Mouse (Mus musculus) WW6 (cell line): ENCODE results near the gene Hspb8.
A peak's percentile ranks its signal among the peaks of the same experiment; 100 is the strongest.
"Not testable (repeated sequence)": the region's sequence is repeated elsewhere in the genome, so short reads cannot be mapped to it uniquely, and the experiment has no call there.

ENCODE experiments used
- DNase-seq: peaks from one replicate; pipeline ENCODE4 v3.0.0-alpha.2; 2013; ENCODE audit warnings: low read depth, low spot score

Gene Hspb8

GRCm38 (mm10) chr5:116434976-116435850, 12.5 kb upstream of the Hspb8 start:
- no peak for DNase-seq

- DNase-seq = no peak
These were observed 10.2 kb upstream of the Hspb8 start for GRCm38 (mm10) chr5:116432871-116433270.

- no peak for DNase-seq
These were observed 4.0 kb upstream of the Hspb8 start for GRCm38 (mm10) chr5:116426701-116427100.

- DNase-seq = not testable (repeated sequence)
These were observed 3.0 kb upstream of the Hspb8 start for GRCm38 (mm10) chr5:116425709-116426108.

- no peak for DNase-seq
These were observed 2.6 kb upstream of the Hspb8 start for GRCm38 (mm10) chr5:116425273-116425672.

- DNase-seq = no peak
These were observed 1.1 kb upstream of the Hspb8 start for GRCm38 (mm10) chr5:116423746-116424145.

GRCm38 (mm10) chr5:116421791-116422481, 728 bp downstream of the Hspb8 start:
- no peak for DNase-seq

GRCm38 (mm10) chr5:116420759-116421225, 1.9 kb downstream of the Hspb8 start:
- no peak for DNase-seq

GRCm38 (mm10) chr5:116420213-116420612, 2.5 kb downstream of the Hspb8 start:
- DNase-seq = no peak

- no peak for DNase-seq
These were observed 3.2 kb downstream of the Hspb8 start for GRCm38 (mm10) chr5:116419322-116420045.

GRCm38 (mm10) chr5:116416208-116416607, 6.5 kb downstream of the Hspb8 start:
- DNase-seq = no peak

- peak; percentile 80 for DNase-seq
These were observed 12.7 kb downstream of the Hspb8 start for GRCm38 (mm10) chr5:116409689-116410590.

GRCm38 (mm10) chr5:116408965-116409364, 13.7 kb downstream of the Hspb8 start:
- DNase-seq = no peak

GRCm38 (mm10) chr5:116407936-116408335, 14.7 kb downstream of the Hspb8 start:
- DNase-seq = no peak

GRCm38 (mm10) chr5:116407321-116407720, 15.3 kb downstream of the Hspb8 start:
- DNase-seq = no peak

- no peak for DNase-seq
These were observed 16.2 kb downstream of the Hspb8 start for GRCm38 (mm10) chr5:116406507-116406906.

- DNase-seq = no peak
These were observed 16.7 kb downstream of the Hspb8 start for GRCm38 (mm10) chr5:116405934-116406333.

GRCm38 (mm10) chr5:116404063-116404462, 18.6 kb downstream of the Hspb8 start:
- no peak for DNase-seq

GRCm38 (mm10) chr5:116400801-116401200, 21.9 kb downstream of the Hspb8 start:
- no peak for DNase-seq

GRCm38 (mm10) chr5:116400042-116400730, 22.5 kb downstream of the Hspb8 start:
- no peak for DNase-seq
